Mouse (Mus musculus): ENCODE measurements at regions not wholly inside any gene's neighbourhood (a gene's known extent, or its start where the extent isn't known, plus 50 kb on each side); places are given as distances from the start of the nearest gene placed in this dataset.

DNA sequence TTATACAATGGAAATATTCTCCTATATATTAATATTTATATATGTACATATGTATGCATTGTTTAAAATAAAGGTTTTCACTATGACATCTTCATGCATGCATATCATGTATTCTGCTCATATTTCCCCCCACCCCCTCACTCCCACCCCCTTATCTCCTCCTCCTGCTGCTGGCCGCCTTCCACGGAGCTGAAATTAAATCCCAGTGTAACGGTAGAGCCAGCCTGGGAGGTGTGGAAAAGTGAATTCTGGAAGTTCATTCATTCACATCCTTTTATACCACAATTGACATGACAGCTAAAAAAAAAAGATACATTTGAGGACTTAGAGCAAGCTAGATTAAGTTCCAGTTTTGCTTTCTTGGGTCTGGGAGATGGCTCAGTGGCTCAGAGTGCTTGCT, 85.7 kb upstream of the Rbpj start:
- TF ChIP-seq GATA1 (IDR thresholded peaks at IDR 0.05; ENCODE audit: borderline replicate concordance, low read length), result no peak
- TF ChIP-seq FLI1 (IDR thresholded peaks at IDR 0.05; ENCODE audit: low read length), result no peak

All from megakaryocyte, embryonic 14.5 days (primary cell).